Mouse (Mus musculus) ES-Bruce4 (cell line): ENCODE measurements around the gene Slc39a1.

Experiments
- EP300 ChIP-seq: IDR thresholded peaks from 2 replicates; pipeline ENCODE4 v1.6.1; 2011; ENCODE audit warnings: low read depth, low read length; ENCODE audit not compliant: insufficient read depth
- POLR2A ChIP-seq: IDR thresholded peaks from one replicate; pipeline ENCODE4 v1.8.1; 2011; ENCODE audit warnings: low read length; ENCODE audit not compliant: insufficient read depth

DNA sequence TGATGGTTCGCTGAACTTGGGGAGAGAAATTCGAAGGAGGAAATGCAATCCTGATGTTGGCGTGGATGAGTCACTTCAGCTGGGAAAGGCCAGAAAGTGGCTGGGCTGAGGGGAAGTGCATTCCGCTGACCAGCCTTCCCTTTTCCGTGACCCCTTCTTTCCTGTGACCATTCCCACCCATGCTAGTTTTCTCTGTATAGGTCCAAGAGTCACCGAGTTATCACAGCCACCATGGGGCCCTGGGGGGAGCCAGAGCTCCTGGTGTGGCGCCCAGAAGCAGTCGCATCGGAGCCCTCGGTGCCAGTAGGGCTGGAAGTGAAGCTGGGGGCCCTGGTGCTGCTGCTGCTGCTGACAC, 751 bp downstream of the Slc39a1 start:
- TF ChIP-seq EP300 = no peak
- no peak for TF ChIP-seq POLR2A
